Mouse (Mus musculus) hindbrain, embryonic 16.5 days (tissue): ENCODE measurements around the gene Camta1. TPM values are rescaled to one million over a fixed set of nuclear protein-coding genes. Genes with fewer than 3 reads are reported as not detected.

Source experiments
- ATAC-seq: fragments of 200-750 bp; cut with Nextera tagmentation; 2 replicates; pipeline ENCODE4 v1.8.0; 2017; ENCODE audit warnings: moderate TSS enrichment, moderate library complexity
- H3K27ac ChIP-seq: fragments of 300-500 bp; sonication (generic); 2 replicates; pipeline ENCODE4 v1.5.1; 2014; ENCODE audit warnings: low read depth, mild to moderate bottlenecking, control low read depth, low read length, moderate library complexity
- H3K27me3 ChIP-seq: fragments of 300-500 bp; sonication (generic); replicated peaks from 2 replicates; pipeline ENCODE4 v1.6.1; 2014; ENCODE audit warnings: low read length; ENCODE audit not compliant: control insufficient read depth, insufficient read depth
- H3K36me3 ChIP-seq: fragments of 300-500 bp; sonication (generic); 2 replicates; pipeline ENCODE4 v1.6.1; 2014; ENCODE audit warnings: mild to moderate bottlenecking, low read length, moderate library complexity, mixed read lengths; ENCODE audit not compliant: control insufficient read depth, insufficient read depth
- H3K4me1 ChIP-seq: fragments of 300-500 bp; sonication (generic); 2 replicates; pipeline ENCODE4 v1.6.1; 2014; ENCODE audit warnings: low read depth, low read length; ENCODE audit not compliant: control insufficient read depth, insufficient read depth
- H3K4me2 ChIP-seq: fragments of 300-500 bp; sonication (generic); 2 replicates; pipeline ENCODE4 v1.6.1; 2014; ENCODE audit warnings: mild to moderate bottlenecking, low read length, control low read depth, moderate library complexity
- H3K4me3 ChIP-seq: fragments of 300-500 bp; sonication (generic); 2 replicates; pipeline ENCODE4 v1.5.1; 2014; ENCODE audit warnings: mild to moderate bottlenecking, low read length, control low read depth, moderate library complexity
- H3K9ac ChIP-seq: fragments of 300-500 bp; sonication (generic); 2 replicates; pipeline ENCODE4 v1.6.1; 2014; ENCODE audit warnings: low read depth, mild to moderate bottlenecking, control low read depth, low read length, moderate library complexity
- H3K9me3 ChIP-seq: fragments of 300-500 bp; sonication (generic); 2 replicates; pipeline ENCODE4 v1.6.1; 2014; ENCODE audit warnings: mild to moderate bottlenecking, low read length, moderate library complexity; ENCODE audit not compliant: control insufficient read depth
- WGBS: fragments of 180-500 bp; shearing (Covaris S2); extraction: QIAGEN DNeasy Blood & Tissue Kit; methylation state at CpG from one replicate; pipeline ENCODE4 v1.1.7; 2014; 5-methylcytosine and 5-hydroxymethylcytosine counted together
- polyA plus RNA-seq: library from polyadenylated mRNA; unstranded; fragments of >200 nt; fragmentation: Nextera tagmentation; extraction: Ambion mirVana; gene quantifications from 2 replicates; pipeline ENCODE4 v1.2.1, GENCODE M21; 2015

Gene Camta1
- polyA plus RNA-seq, 1 experiment from 2014 or later = 153 TPM

DNA sequence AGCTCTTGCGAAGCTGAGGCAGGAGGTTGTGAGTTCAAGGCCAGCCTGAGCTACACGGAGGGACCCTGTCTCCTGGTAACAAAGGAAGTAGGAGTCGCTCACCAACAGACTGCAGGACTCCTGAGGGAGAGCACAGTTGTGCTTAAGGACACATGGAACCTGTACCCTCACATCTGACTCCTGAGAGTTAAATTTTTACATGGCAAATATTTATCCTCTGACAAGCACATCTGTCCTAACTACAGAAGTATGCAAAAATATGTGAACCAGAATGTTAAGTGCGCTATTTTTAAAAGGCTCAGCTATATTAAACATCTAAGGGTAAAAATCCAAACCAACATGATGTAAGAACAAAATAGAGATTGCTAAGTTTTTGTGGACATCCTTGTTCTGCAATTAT lies 56.0 kb downstream of the Camta1 start:
- Histone ChIP-seq H3K4me2 (no peak overlapping the region), H3K36me3 (no peaks in the 10 kb centered on the region), H3K27me3 (no peaks in the 10 kb centered on the region), H3K9me3 (no peaks in the 10 kb centered on the region), H3K27ac (no peak overlapping the region), H3K9ac (no peak overlapping the region), H3K4me1 (no peaks in the 10 kb centered on the region), H3K4me3 (no peak overlapping the region)
- ATAC-seq = no peak
- 83% methylated on average over 4 of the region's 4 CpGs for WGBS

DNA sequence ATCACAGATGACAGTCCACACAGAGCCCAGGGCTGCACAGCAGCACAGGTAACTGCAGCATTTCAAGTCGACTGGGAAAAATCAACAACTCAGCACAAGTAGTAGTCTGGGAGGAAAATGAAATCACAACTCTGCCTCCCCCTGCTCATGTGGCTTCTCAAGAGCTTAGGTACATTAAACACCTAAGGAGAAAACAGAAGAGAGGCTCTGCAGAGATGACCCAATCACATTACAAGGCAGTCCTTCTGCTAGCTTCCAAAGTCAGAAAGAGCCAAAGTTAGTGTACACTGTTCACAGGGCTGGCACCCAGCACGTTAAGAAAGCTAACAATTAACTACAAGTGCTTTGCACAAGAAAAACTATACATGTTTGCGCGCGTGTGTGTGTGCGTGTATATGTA lies 56.6 kb downstream of the Camta1 start:
- no peak overlapping the region for H3K4me3 ChIP-seq
- no peak overlapping the region for H3K4me2 ChIP-seq
- no peak overlapping the region for H3K27ac ChIP-seq
- no peaks in the 10 kb centered on the region for H3K27me3 ChIP-seq
- no peaks in the 10 kb centered on the region for H3K36me3 ChIP-seq
- no peak overlapping the region for H3K9ac ChIP-seq
- no peaks in the 10 kb centered on the region for H3K9me3 ChIP-seq
- ATAC-seq = no peak
- no peaks in the 10 kb centered on the region for H3K4me1 ChIP-seq
- WGBS = 88% methylated on average over 6 of the region's 6 CpGs

GRCm38 (mm10) chr4:151804208-151804607 lies 57.5 kb downstream of the Camta1 start:
- no peak overlapping the region for H3K4me2 ChIP-seq
- no peak for ATAC-seq
- WGBS = 94% methylated on average over 2 of the region's 2 CpGs
- no peak overlapping the region for H3K4me3 ChIP-seq
- no peaks in the 10 kb centered on the region for H3K27me3 ChIP-seq
- H3K9ac ChIP-seq = no peak overlapping the region
- H3K36me3 ChIP-seq = no peaks in the 10 kb centered on the region
- H3K27ac ChIP-seq = no peak overlapping the region
- H3K4me1 ChIP-seq = no peaks in the 10 kb centered on the region
- no peaks in the 10 kb centered on the region for H3K9me3 ChIP-seq

GRCm38 (mm10) chr4:151798630-151799029 lies 63.0 kb downstream of the Camta1 start:
- H3K27me3 ChIP-seq = no peaks in the 10 kb centered on the region
- no peak overlapping the region for H3K9ac ChIP-seq
- H3K4me2 ChIP-seq = no peak overlapping the region
- no peaks in the 10 kb centered on the region for H3K36me3 ChIP-seq
- H3K4me3 ChIP-seq = no peak overlapping the region
- no peak for ATAC-seq
- no peak overlapping the region for H3K27ac ChIP-seq
- H3K4me1 ChIP-seq = no peaks in the 10 kb centered on the region
- no peaks in the 10 kb centered on the region for H3K9me3 ChIP-seq
- 87% methylated on average over 2 of the region's 2 CpGs for WGBS

DNA sequence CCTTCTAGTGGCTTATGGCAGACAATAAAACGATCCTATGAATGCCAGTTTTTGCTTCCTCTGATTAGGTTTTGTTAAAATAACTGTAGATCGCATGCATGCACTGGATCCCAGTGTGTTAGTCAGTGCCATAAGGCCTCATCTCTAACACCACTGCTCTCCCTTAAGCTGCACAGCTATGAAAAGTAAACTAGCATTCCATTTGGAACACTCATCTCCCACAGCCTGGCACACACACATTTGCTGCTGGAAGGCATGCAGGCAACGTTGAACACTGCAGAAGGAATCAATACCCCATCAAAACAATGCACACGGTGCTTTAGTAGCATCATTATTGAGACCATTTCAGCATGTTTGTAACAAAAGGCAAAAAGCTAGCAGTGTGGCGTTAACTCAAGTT lies 68.0 kb downstream of the Camta1 start:
- Histone ChIP-seq H3K9me3 (no peaks in the 10 kb centered on the region), H3K27ac (no peak overlapping the region), H3K4me1 (no peaks in the 10 kb centered on the region; the same call in 1 of the 2 replicates), H3K9ac (no peak overlapping the region), H3K4me3 (no peak overlapping the region), H3K4me2 (no peak overlapping the region), H3K27me3 (no peaks in the 10 kb centered on the region), H3K36me3 (no peaks in the 10 kb centered on the region)
- ATAC-seq = no peak
- 77% methylated on average over 5 of the region's 5 CpGs for WGBS

- Histone ChIP-seq H3K4me1 (no peaks in the 10 kb centered on the region), H3K4me2 (no peak overlapping the region), H3K36me3 (no peaks in the 10 kb centered on the region), H3K27me3 (no peaks in the 10 kb centered on the region), H3K27ac (no peak overlapping the region), H3K9ac (no peak overlapping the region), H3K9me3 (no peaks in the 10 kb centered on the region), H3K4me3 (no peak overlapping the region)
- WGBS = 78% methylated on average over 16 of the region's 16 CpGs
- ATAC-seq = peak; percentile 67
These were observed 74.5 kb downstream of the Camta1 start for GRCm38 (mm10) chr4:151786946-151787705.

- Histone ChIP-seq H3K4me2 (no peak overlapping the region), H3K27me3 (no peaks in the 10 kb centered on the region), H3K4me1 (0 out of 2 replicates have a peak, but pooled peaks cover 2% of the 10 kb centered on the region), H3K9me3 (no peaks in the 10 kb centered on the region), H3K36me3 (no peaks in the 10 kb centered on the region), H3K27ac (no peak overlapping the region), H3K4me3 (no peak overlapping the region), H3K9ac (no peak overlapping the region)
- 88% methylated on average over 6 of the region's 6 CpGs for WGBS
- no peak for ATAC-seq
These were observed 81.2 kb downstream of the Camta1 start for GRCm38 (mm10) chr4:151780511-151780910.

GRCm38 (mm10) chr4:151779962-151780459 lies 81.7 kb downstream of the Camta1 start:
- H3K9ac ChIP-seq = no peak overlapping the region
- 94% methylated on average over 12 of the region's 12 CpGs for WGBS
- no peaks in the 10 kb centered on the region for H3K9me3 ChIP-seq
- no peaks in the 10 kb centered on the region for H3K27me3 ChIP-seq
- H3K27ac ChIP-seq = no peak overlapping the region
- no peak overlapping the region for H3K4me3 ChIP-seq
- H3K4me1 ChIP-seq = 0 out of 2 replicates have a peak, but pooled peaks cover 2% of the 10 kb centered on the region
- no peak overlapping the region for H3K4me2 ChIP-seq
- ATAC-seq = no peak
- no peaks in the 10 kb centered on the region for H3K36me3 ChIP-seq

DNA sequence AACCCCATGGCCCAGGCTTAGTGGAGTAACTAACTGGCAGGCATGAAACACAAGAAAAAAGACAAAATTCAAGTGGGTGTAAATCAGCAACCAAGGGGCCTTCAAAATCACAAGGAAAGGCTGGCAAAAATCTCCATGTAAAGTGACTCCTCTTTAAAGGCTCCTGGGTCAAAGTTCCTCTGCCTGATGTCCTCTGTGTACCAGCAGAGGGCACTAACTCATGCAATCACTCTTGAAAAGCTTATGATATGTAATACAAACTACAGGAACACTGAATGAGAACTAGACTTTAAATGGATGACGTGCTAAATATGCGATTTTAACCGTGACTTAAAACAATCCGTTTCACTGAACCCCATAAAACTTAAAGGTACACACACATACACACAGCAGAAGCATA lies 83.2 kb downstream of the Camta1 start:
- Histone ChIP-seq H3K36me3 (no peaks in the 10 kb centered on the region), H3K4me1 (0 out of 2 replicates have a peak, but pooled peaks cover 2% of the 10 kb centered on the region), H3K4me3 (no peak overlapping the region), H3K9ac (no peak overlapping the region), H3K9me3 (no peaks in the 10 kb centered on the region), H3K4me2 (no peak overlapping the region), H3K27me3 (no peaks in the 10 kb centered on the region), H3K27ac (no peak overlapping the region)
- WGBS = 80% methylated on average over 4 of the region's 4 CpGs
- ATAC-seq = no peak
